Mouse (Mus musculus) kidney, adult 11 months (tissue): ENCODE data around the gene Sigirr.
A peak's percentile ranks its signal among the peaks of the same experiment; 100 is the strongest.

ENCODE experiments used
- DNase-seq: peaks from one replicate; pipeline ENCODE4 v3.0.0; 2022

Gene Sigirr

GRCm38 (mm10) chr7:141099911-141100691 is at the start of gene Sigirr:
Sigirr (minus strand) TSS chr7:141100572.
- peak; percentile 70 for DNase-seq

DNA sequence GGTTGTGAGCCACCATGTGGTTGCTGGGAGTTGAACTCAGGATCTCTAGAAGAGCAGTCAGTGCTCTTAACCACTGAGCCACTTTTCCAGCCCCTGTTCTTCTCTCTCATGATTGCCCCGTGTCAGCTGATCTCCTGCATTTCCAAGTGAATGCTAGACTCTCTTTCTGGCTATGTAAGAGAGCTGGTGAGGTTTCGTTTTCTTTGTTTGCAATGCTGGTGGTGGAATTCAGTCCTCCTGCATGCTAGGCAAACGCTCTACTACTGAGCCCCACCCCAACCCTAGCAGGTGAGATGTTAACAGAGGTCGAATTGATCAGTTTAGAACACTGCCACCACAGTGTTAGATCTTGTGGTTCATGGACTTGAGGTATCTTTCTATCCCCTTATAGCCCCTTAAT is 48.3 kb upstream of the Sigirr start:
- DNase-seq: no peak

GRCm38 (mm10) chr7:141147044-141147443 is 46.7 kb upstream of the Sigirr start:
- DNase-seq: no peak

DNA sequence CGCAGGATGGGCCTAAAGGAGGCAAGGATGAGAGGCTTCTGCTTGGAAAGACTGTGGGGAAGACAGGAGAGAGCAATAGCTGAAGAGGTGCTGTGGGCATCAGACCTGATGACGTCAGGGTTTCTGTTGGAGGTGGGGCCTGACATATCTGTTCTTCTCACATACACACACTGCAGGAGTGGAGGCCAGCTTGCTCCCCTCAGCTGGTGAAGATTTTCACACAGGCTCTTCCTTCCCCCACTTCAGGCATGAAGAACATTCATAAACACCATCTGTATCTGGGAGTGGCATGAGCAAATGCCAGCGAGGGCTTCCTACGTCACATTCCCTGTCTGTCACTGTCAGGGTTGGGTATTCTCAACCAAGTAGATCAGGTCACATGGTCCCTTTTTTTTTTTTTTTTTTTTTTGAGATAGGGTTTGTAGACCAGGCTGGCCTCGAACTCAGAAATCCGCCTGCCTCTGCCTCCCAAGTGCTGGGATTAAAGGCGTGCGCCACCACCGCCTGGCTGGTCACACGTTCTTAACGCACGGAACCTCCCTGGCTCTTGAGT is 45.7 kb upstream of the Sigirr start:
- DNase-seq: no peak

GRCm38 (mm10) chr7:141145403-141145802 is 45.0 kb upstream of the Sigirr start:
- no peak for DNase-seq

DNA sequence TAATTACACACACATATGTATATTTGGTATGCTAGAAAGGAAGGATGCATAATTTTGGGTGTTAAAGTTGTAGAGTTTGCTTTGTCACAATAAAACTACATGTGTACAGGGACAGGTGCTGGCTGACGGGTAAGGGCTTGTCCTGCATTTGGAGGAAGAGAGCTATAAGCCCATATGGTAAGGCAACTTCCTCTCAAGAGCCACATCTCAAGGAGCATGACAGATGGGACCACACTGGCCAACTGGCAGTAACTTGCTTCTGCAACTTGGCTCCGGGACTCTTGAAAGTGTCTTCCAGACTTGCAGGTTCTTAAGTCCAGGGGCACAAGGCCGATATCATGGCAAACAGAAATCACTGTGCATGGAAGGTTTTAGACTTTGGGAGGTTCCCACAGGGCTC is 44.3 kb upstream of the Sigirr start:
- DNase-seq: no peak

DNA sequence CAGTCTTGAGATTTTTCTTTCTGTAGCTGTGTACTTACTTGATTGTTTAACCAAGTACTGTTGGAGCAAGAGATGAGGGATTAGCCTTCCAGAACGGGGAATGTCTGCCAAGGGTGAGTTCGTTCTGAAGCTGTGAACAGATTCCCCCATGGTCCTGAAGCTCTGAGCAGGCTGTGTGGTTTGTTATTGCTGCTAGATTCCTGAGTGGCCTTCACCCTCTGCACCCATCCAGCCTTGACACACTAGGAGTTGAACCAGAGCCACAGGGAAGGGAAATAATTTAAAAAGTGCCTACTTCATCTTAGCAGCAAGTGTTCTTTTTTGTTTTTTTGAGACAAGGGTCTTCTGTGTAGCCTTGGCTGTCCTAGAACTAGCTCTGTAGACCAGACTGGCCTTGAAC is 43.5 kb upstream of the Sigirr start:
- DNase-seq: no peak

GRCm38 (mm10) chr7:141143112-141143511 is 42.7 kb upstream of the Sigirr start:
- no peak for DNase-seq

GRCm38 (mm10) chr7:141141326-141141725 is 41.0 kb upstream of the Sigirr start:
- no peak for DNase-seq

GRCm38 (mm10) chr7:141131904-141132755 is 31.8 kb upstream of the Sigirr start:
- DNase-seq: no peak

- DNase-seq: peak; percentile 90
Measured at GRCm38 (mm10) chr7:141131024-141131820, 30.9 kb upstream of the Sigirr start.

DNA sequence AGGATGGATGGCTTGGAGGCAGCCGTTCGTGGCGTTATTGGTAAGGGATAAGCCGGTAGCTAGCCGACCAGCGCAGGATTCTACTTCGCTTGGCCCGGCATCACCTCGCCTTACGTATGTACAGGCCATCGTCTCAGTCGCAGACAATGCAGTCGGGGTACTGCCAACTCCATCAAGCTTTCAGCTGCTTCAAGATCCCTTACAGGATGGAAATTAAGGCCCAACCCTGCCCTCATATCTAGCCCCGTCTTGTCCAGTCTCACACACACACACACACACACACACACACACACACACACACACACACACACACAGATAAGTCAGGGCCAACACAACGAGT is 23.1 kb upstream of the Sigirr start:
- DNase-seq: no peak

- peak; percentile 99 for DNase-seq
Measured at GRCm38 (mm10) chr7:141122689-141123516, 22.5 kb upstream of the Sigirr start.

DNA sequence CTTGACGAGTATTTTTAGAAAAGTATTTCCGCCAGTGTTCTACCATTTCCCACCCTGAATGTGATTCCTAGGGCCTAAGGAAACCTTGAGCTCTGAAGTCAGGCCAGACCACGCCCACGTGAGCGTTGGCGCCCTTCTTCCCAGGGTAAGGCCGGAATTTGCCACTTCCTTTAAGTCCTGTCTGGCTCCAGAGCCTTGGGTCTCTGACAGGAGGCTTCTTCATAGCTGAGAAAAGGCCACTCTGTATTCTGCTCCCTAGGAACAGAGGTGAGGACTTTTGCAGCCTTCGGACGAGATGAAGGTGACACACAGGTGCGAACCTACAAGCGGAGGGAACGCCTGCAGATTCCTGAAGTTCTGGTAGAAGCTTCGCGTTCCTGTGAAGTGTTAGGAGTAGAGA is 21.9 kb upstream of the Sigirr start, which contains the start of gene Ptdss2:
Ptdss2 (plus strand) TSS at position 138 of the 400 bp plus-strand sequence.
- peak; percentile 75 for DNase-seq

GRCm38 (mm10) chr7:141121051-141121531 is 20.7 kb upstream of the Sigirr start:
- peak; percentile 96 for DNase-seq

- DNase-seq: no peak
Measured at GRCm38 (mm10) chr7:141120605-141121004, 20.2 kb upstream of the Sigirr start.

DNA sequence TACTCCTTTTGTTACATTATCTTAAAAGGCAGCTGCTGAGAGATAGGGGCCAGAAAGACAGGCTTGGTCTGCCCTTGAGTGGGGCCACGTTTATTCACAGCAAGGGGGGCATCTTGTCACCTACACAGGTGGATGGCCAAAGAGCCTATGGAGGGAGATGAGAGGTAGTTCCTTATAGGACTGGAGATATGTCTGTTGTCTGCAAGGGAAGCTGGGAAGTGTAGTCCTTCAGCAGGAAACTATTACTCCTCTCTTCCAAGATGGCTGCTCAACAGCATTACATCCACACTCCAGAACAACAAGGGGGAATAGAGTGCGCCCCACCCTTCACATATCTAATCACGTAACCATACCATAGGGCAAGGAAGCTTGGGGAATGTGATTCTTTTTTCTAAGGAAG is 19.1 kb upstream of the Sigirr start:
- no peak for DNase-seq

- DNase-seq: peak; percentile 77
Measured at GRCm38 (mm10) chr7:141117636-141118035, 17.3 kb upstream of the Sigirr start, which contains the start of gene Ano9. Ano9 (minus strand) TSS chr7:141117806.

DNA sequence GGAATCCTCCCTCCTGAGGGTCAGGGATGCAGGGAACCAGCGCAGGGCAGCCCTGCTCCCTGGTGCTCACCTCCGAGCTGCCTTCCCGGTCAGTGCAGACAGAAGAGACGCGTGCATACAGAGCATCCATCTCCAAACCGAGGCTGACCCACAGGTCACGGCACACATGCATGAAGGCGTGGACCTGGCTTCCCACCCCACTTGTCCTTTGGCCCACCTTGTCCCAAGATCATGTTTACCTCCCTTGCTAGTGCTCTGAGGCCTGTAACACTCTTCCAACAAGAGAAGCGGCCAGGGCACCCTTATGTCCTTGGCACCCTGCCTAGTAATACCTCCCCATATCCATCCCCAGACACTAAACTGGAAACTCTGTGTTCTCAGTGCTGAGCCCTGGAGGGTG is 15.5 kb upstream of the Sigirr start:
- no peak for DNase-seq

- DNase-seq: no peak
Measured at GRCm38 (mm10) chr7:141103161-141103560, 2.8 kb upstream of the Sigirr start.

- DNase-seq: no peak
Measured at GRCm38 (mm10) chr7:141097177-141097576, 3.2 kb downstream of the Sigirr start.

DNA sequence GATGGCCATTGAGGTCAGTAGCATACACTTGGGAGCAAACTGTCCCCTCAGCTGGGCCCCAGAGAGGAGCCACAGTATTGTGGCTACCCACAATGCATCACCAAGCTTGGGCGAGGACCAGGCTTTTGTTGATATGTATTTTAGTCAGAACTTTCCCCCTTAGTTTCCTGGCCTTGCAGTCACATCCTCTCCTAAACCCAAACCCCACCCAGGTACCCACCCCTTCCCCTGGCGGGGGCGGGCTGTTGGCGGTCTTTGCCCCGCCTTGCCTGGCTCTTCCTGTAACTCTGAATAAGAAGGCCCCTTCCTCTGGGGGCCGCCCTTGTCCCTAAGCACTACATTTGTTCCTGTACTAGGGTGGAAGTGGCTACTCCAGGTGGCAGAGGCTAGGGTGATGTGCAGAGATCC is 3.7 kb downstream of the Sigirr start:
- peak; percentile 80 for DNase-seq
